Mouse (Mus musculus) limb, embryonic 15.5 days (tissue): ENCODE measurements around the gene Chst2. TPM values are rescaled to one million over a fixed set of nuclear protein-coding genes. Genes with fewer than 3 reads are reported as not detected.

Source experiments
- ATAC-seq: fragments of 200-750 bp; cut with Nextera tagmentation; 2 replicates; pipeline ENCODE4 v1.8.0; 2017; ENCODE audit warnings: low read depth, moderate TSS enrichment; ENCODE audit not compliant: insufficient number of reproducible peaks, low FRiP score, low TSS enrichment
- H3K27ac ChIP-seq: fragments of 300-500 bp; sonication (generic); 2 replicates; pipeline ENCODE4 v1.5.1; 2015; ENCODE audit warnings: moderate library complexity, mild to moderate bottlenecking, inconsistent platforms
- H3K27me3 ChIP-seq: fragments of 300-500 bp; sonication (generic); 2 replicates; pipeline ENCODE4 v1.6.1; 2015; ENCODE audit warnings: inconsistent platforms
- H3K36me3 ChIP-seq: fragments of 300-500 bp; sonication (generic); 2 replicates; pipeline ENCODE4 v1.6.1; 2015; ENCODE audit warnings: inconsistent platforms
- H3K4me1 ChIP-seq: fragments of 300-500 bp; sonication (generic); 2 replicates; pipeline ENCODE4 v1.6.1; 2015; ENCODE audit warnings: inconsistent platforms
- H3K4me2 ChIP-seq: fragments of 300-500 bp; sonication (generic); 2 replicates; pipeline ENCODE4 v1.6.1; 2015; ENCODE audit warnings: mild to moderate bottlenecking, inconsistent platforms
- H3K4me3 ChIP-seq: fragments of 300-500 bp; sonication (generic); 2 replicates; pipeline ENCODE4 v1.5.1; 2015; ENCODE audit warnings: mild to moderate bottlenecking, inconsistent platforms
- H3K9ac ChIP-seq: fragments of 300-500 bp; sonication (generic); 2 replicates; pipeline ENCODE4 v1.6.1; 2015; ENCODE audit warnings: inconsistent platforms
- H3K9me3 ChIP-seq: fragments of 300-500 bp; sonication (generic); 2 replicates; pipeline ENCODE4 v1.6.1; 2016; ENCODE audit warnings: inconsistent platforms
- WGBS: fragments of 180-500 bp; shearing (Covaris S2); methylation state at CpG from one replicate; pipeline ENCODE4 v1.1.7; 2015; 5-methylcytosine and 5-hydroxymethylcytosine counted together
- polyA plus RNA-seq: library from polyadenylated mRNA; unstranded; fragments of >200 nt; fragmentation: Nextera tagmentation; extraction: Ambion mirVana; gene quantifications from 2 replicates; pipeline ENCODE4 v1.2.1, GENCODE M21; 2015

Gene Chst2
- polyA plus RNA-seq, 1 experiment from 2014 or later: 10.3 TPM

DNA sequence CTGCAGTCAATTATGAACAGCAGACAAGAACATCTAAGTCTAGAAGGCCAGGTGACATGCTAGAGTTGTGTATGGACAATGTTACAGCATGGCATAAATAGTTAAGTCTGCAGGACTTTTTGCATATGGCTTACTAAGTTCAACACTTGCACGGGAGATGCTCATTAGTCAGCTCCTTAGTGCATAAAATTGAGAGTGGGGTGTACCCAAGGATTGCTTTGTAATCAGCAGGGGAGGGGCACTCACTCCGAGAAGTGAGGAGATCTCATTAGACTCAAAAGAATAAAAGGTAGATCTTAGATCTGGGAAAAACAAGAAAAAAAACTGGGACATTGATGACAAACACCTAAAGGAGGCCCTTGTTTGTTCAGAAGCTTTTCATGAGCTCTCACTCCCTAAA, 54.6 kb downstream of the Chst2 start:
- H3K9ac ChIP-seq: no peak overlapping the region
- H3K27me3 ChIP-seq: no peaks in the 10 kb centered on the region
- ATAC-seq: no peak
- H3K36me3 ChIP-seq: no peaks in the 10 kb centered on the region
- no peaks in the 10 kb centered on the region for H3K9me3 ChIP-seq
- H3K27ac ChIP-seq: no peak overlapping the region
- 45% methylated on average over 2 of the region's 2 CpGs for WGBS
- no peak overlapping the region for H3K4me2 ChIP-seq
- no peak overlapping the region for H3K4me3 ChIP-seq
- H3K4me1 ChIP-seq: no peaks in the 10 kb centered on the region

DNA sequence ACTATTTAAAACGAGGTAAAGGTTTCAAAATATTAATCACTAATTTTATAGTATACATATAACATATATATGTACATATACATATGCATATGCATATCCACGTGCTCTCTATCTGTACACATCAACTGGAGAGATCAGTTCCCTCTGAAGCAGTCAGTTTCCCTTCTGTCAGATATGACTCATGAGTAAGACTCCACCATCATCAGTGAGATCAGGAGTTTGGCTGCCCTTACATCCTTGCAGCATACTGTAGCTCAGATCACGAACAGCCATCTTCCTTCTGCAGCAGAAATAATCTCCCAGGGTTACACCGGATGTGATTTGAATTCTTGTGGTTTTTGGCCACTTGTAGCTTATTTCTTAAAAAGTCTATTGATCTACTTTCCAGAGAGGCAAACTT, 56.0 kb downstream of the Chst2 start:
- no peaks in the 10 kb centered on the region for H3K9me3 ChIP-seq
- H3K4me2 ChIP-seq: no peak overlapping the region
- 63% methylated on average over 4 of the region's 4 CpGs for WGBS
- no peak overlapping the region for H3K9ac ChIP-seq
- no peaks in the 10 kb centered on the region for H3K36me3 ChIP-seq
- no peak overlapping the region for H3K27ac ChIP-seq
- H3K4me1 ChIP-seq: no peaks in the 10 kb centered on the region
- H3K27me3 ChIP-seq: no peaks in the 10 kb centered on the region
- H3K4me3 ChIP-seq: no peak overlapping the region
- no peak for ATAC-seq

Other genes starting within 250 kb of the Chst2 start
- gene U2surp, start 105.3 kb upstream of the Chst2 start, polyA plus RNA-seq: 106 and 122 TPM in 2 replicates
- 0.11 and 0.15 TPM in 2 replicates for gene Paqr9, start 152.9 kb upstream of the Chst2 start, polyA plus RNA-seq
- 23.7 and 26.5 TPM in 2 replicates for gene Pcolce2, start 230.9 kb upstream of the Chst2 start, polyA plus RNA-seq